Mouse (Mus musculus) neural tube, embryonic 13.5 days (tissue): ENCODE data around the gene Aif1. TPM values are rescaled to one million over a fixed set of nuclear protein-coding genes. Genes with fewer than 3 reads are reported as not detected.
"Not testable (repeated sequence)": the region's sequence is repeated elsewhere in the genome, so short reads cannot be mapped to it uniquely, and the experiment has no call there.

Experiments used
- ATAC-seq: fragments of 200-750 bp; cut with Nextera tagmentation; 2 replicates; pipeline ENCODE4 v1.8.0; 2017; ENCODE audit warnings: low read depth, mild to moderate bottlenecking, moderate TSS enrichment, moderate library complexity
- H3K27ac ChIP-seq: fragments of 300-500 bp; sonication (generic); replicated peaks from 2 replicates; pipeline ENCODE4 v1.5.1; 2015; ENCODE audit warnings: moderate library complexity, mild to moderate bottlenecking, inconsistent platforms
- H3K27me3 ChIP-seq: fragments of 300-500 bp; sonication (generic); 2 replicates; pipeline ENCODE4 v1.6.1; 2015; ENCODE audit warnings: mild to moderate bottlenecking, inconsistent platforms
- H3K36me3 ChIP-seq: fragments of 300-500 bp; sonication (generic); 2 replicates; pipeline ENCODE4 v1.6.1; 2015; ENCODE audit warnings: mild to moderate bottlenecking, inconsistent platforms
- H3K4me1 ChIP-seq: fragments of 300-500 bp; sonication (generic); replicated peaks from 2 replicates; pipeline ENCODE4 v1.6.1; 2015; ENCODE audit warnings: inconsistent platforms
- H3K4me2 ChIP-seq: fragments of 300-500 bp; sonication (generic); 2 replicates; pipeline ENCODE4 v1.6.1; 2015; ENCODE audit warnings: inconsistent platforms, mild to moderate bottlenecking, moderate library complexity
- H3K4me3 ChIP-seq: fragments of 300-500 bp; sonication (generic); 2 replicates; pipeline ENCODE4 v1.5.1; 2015; ENCODE audit warnings: mild to moderate bottlenecking, inconsistent platforms
- H3K9ac ChIP-seq: fragments of 300-500 bp; sonication (generic); 2 replicates; pipeline ENCODE4 v1.6.1; 2015; ENCODE audit warnings: moderate library complexity, mild to moderate bottlenecking, inconsistent platforms
- H3K9me3 ChIP-seq: fragments of 300-500 bp; sonication (generic); 2 replicates; pipeline ENCODE4 v1.6.1; 2016; ENCODE audit warnings: inconsistent platforms
- WGBS: fragments of 180-500 bp; shearing (Covaris S2); methylation state at CpG from one replicate; pipeline ENCODE4 v1.1.7; 2015; 5-methylcytosine and 5-hydroxymethylcytosine counted together
- polyA plus RNA-seq: library from polyadenylated mRNA; unstranded; fragments of >200 nt; fragmentation: Nextera tagmentation; extraction: Ambion mirVana; gene quantifications from 2 replicates; pipeline ENCODE4 v1.2.1, GENCODE M21; 2015

Gene Aif1
- polyA plus RNA-seq, 1 experiment from 2014 or later: 12.7 TPM

DNA sequence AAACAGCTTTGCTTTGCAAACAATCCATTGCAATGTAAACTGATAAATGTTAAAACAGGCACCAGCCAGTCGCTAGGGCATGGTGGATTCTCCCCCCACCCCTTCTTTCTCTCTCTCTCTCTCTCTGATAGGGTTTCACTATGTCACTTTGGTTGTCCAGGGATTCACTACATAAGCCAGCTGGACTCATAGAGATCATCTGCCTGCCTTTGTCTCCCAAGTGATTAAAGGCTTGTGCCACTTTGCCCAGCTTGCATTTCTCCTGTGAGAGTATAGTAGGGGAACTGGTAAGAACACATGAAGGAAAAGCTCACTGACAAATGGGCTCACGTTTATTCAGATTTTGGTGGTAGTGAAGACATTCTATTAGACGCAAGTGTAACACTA is 43.7 kb downstream of the Aif1 start:
- no peak overlapping the region for H3K4me2 ChIP-seq
- H3K9ac ChIP-seq: no peak overlapping the region
- no peaks in the 10 kb centered on the region for H3K27me3 ChIP-seq
- peaks cover 33% of the 10 kb centered on the region for H3K4me1 ChIP-seq
- peaks cover 16% of the 10 kb centered on the region; the same call in 1 of the 2 replicates for H3K36me3 ChIP-seq
- no peak overlapping the region for H3K27ac ChIP-seq
- H3K4me3 ChIP-seq: no peak overlapping the region
- 72% methylated on average over 3 of the region's 3 CpGs for WGBS
- ATAC-seq: no peak
- H3K9me3 ChIP-seq: no peaks in the 10 kb centered on the region

DNA sequence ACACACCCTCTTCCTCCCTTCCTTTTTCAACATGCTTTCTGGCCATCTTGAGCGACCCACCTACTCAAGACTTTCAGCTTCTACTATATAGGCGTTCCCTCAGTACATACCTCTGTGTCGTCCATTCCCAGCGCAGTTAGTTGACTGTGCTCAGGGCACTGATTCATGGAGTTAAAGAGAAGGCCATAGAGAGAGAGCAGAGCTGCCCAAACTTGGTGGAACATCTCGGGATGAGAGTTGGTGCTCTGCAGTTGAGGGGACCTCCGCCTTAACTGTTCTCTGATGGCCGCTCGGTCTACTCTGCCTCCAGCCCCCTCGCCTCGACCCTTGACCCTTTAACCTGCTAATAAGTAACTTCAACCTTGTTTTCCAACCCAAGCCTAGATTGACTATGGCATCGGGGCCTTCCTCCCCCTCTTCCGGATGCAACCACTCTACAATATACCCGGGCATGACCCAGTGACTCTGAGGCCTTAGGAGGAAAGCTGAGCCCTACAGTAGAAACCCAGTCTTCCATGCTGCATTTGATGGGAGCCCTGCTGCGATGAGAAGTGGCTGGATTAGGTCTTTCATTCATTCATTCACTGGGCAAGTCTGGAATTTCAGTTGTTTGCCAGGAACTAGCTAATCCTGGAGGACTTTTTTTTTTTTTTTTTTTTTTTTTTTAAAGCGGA is 44.2 kb downstream of the Aif1 start, which contains the start of gene Apom:
Apom (minus strand) TSS at position 551 of the 674 bp plus-strand sequence.
- H3K36me3 ChIP-seq: peaks cover 16% of the 10 kb centered on the region; the same call in 1 of the 2 replicates
- H3K4me2 ChIP-seq: no peak within 1 kb of the TSS
- 0 out of 2 replicates have a peak within 1 kb of the TSS, but pooled peaks have one; percentile 5 for H3K9ac ChIP-seq
- no peaks in the 10 kb centered on the region for H3K9me3 ChIP-seq
- 81% methylated on average over 15 of the region's 15 CpGs for whole genome bisulfite sequencing
- H3K4me3 ChIP-seq: no peak within 1 kb of the TSS
- H3K27me3 ChIP-seq: no peaks in the 10 kb centered on the region
- H3K27ac ChIP-seq: no peak within 1 kb of the TSS
- H3K4me1 ChIP-seq: peaks cover 33% of the 10 kb centered on the region
- ATAC-seq: no peak

DNA sequence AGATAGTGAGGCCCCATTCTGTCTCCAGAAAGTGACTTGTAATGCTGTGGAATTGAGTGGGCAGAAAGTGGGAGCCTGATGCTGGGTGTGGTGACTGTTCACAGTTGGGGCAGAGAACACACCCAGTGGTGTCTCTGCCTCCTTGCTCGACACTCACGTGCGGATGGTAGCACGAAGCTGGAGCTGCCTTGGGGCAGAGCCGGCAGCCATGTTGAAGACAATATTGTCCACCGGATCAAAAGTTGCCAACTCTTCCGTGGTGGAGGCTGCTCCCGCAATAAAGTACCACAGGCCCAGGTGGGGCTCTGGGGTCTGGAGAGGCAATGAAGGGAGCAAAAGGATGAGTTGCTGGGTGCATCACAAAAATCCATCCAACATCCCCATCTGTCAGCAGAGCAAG is 44.8 kb downstream of the Aif1 start:
- 87% methylated on average over 8 of the region's 8 CpGs for WGBS
- H3K9ac ChIP-seq: no peak overlapping the region
- no peak for ATAC-seq

DNA sequence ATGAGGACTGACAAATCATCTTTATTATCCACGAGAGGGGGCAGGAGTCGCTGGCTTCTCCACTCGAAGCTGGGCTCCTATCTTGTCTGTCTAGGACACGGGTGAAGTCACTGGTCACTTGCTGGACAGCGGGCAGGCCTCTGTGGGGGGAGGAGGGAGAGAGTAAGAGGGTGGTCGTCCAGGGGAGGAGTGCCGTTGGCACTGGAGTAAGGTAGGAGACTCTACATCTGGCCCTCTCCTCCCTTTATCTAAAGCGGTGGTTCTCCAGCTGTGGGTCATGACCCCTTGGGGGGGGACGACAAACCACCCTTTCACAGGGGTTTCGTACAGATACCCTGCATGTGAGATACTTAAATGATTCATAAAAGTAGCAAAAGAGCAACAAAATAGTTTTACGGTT is 46.9 kb downstream of the Aif1 start:
- 71% methylated on average over 11 of the region's 11 CpGs for WGBS
- Histone ChIP-seq H3K27me3 (no peaks in the 10 kb centered on the region), H3K9ac (peak overlapping the region; percentile 45; the same call in 1 of the 2 replicates), H3K36me3 (peaks cover 26% of the 10 kb centered on the region), H3K4me3 (no peak overlapping the region), H3K27ac (no peak overlapping the region), H3K9me3 (no peaks in the 10 kb centered on the region), H3K4me1 (peaks cover 38% of the 10 kb centered on the region), H3K4me2 (no peak overlapping the region)
- ATAC-seq: no peak

More for the DNA sequence above, 44.8 kb downstream of the Aif1 start:
- no peak overlapping the region for H3K4me2 ChIP-seq
- no peaks in the 10 kb centered on the region for H3K27me3 ChIP-seq
- H3K4me3 ChIP-seq: no peak overlapping the region
- H3K27ac ChIP-seq: no peak overlapping the region
- H3K36me3 ChIP-seq: peaks cover 16% of the 10 kb centered on the region; the same call in 1 of the 2 replicates
- peaks cover 33% of the 10 kb centered on the region for H3K4me1 ChIP-seq
- no peaks in the 10 kb centered on the region for H3K9me3 ChIP-seq

DNA sequence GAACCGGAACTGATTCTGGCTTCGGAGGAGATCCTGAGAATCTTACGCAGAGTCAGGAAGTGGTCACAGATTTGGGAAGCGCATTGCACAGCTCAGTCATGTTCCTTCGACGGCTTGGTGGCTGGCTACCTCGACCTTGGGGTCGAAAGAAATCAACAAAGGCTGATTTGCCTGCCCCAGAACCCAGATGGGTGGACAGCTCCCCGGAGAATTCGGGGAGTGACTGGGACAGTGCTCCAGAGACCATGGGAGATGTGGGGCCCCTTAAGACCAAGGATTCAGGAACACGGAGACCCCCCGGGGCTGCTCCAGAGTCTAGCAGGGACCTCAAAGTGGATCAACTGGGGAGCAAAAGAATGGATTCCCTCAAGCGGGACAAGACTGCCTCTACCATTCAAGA is 48.9 kb downstream of the Aif1 start:
- H3K27me3 ChIP-seq: no peaks in the 10 kb centered on the region
- WGBS: 80% methylated on average over 13 of the region's 13 CpGs
- peak overlapping the region; percentile 94 for H3K9ac ChIP-seq
- H3K4me1 ChIP-seq: peaks cover 42% of the 10 kb centered on the region
- peaks cover 31% of the 10 kb centered on the region for H3K36me3 ChIP-seq
- no peak for ATAC-seq
- H3K4me3 ChIP-seq: peak overlapping the region; percentile 76
- H3K9me3 ChIP-seq: no peaks in the 10 kb centered on the region
- peak overlapping the region; percentile 79 for H3K4me2 ChIP-seq
- H3K27ac ChIP-seq: no peak overlapping the region

DNA sequence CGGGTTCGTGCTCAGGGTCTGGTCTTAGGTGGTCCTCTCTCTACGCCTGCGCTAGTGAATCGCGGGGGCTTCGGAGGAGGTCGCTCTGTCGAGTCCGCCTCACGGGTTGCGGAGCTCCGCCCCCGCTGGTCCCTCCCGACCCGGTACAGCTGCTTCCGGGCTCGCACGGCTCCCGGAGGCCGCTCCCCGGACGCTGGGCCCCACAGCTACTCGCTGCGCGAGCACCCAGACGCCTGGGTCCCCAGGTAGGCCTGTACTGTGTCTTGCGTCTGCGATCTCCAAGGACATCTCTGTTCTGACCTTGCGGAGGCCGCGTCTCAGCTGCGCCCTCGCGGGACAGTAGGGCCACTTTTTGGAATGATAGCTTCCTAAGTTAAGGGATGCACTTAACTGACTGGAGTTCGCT is 49.7 kb downstream of the Aif1 start, which contains the start of gene D17H6S53E:
D17H6S53E (plus strand) TSS at position 168 of the 406 bp plus-strand sequence.
- H3K27me3 ChIP-seq: no peaks in the 10 kb centered on the region
- H3K4me1 ChIP-seq: peaks cover 42% of the 10 kb centered on the region
- peaks cover 31% of the 10 kb centered on the region for H3K36me3 ChIP-seq
- H3K4me3 ChIP-seq: peak within 1 kb of the TSS; percentile 76
- H3K9me3 ChIP-seq: no peaks in the 10 kb centered on the region
- peak within 1 kb of the TSS; percentile 81 for H3K27ac ChIP-seq
- H3K9ac ChIP-seq: peak within 1 kb of the TSS; percentile 94
- peak; percentile 21; the same call in 1 of the 2 replicates for ATAC-seq
- WGBS: 0% methylated on average over 36 of the region's 36 CpGs
- peak within 1 kb of the TSS; percentile 79 for H3K4me2 ChIP-seq

DNA sequence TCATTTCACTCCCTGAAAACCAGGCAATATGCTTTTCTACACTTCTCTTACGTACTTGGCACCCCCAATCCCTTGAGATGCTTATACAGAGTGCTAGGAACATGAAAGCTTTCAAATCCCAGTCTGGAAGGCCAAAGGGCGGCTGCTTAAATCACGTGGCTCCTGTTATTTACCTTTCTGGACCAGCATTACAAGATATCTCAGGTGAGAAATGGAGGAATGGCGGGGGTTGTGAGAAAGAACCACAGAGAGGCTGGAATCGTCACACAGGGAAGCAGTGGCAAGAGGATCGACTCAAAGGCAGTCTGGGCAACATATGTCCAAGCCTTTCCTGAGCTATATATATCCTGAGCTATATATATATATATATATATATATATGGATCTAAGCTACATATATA is 50.3 kb downstream of the Aif1 start:
- Histone ChIP-seq H3K27ac (peak overlapping the region; percentile 81), H3K27me3 (no peaks in the 10 kb centered on the region), H3K36me3 (peaks cover 27% of the 10 kb centered on the region), H3K9me3 (no peaks in the 10 kb centered on the region), H3K4me2 (peak overlapping the region; percentile 79), H3K4me3 (peak overlapping the region; percentile 76), H3K9ac (peak overlapping the region; percentile 94), H3K4me1 (peaks cover 44% of the 10 kb centered on the region)
- 44% methylated on average over 6 of the region's 6 CpGs for WGBS
- ATAC-seq: no peak

DNA sequence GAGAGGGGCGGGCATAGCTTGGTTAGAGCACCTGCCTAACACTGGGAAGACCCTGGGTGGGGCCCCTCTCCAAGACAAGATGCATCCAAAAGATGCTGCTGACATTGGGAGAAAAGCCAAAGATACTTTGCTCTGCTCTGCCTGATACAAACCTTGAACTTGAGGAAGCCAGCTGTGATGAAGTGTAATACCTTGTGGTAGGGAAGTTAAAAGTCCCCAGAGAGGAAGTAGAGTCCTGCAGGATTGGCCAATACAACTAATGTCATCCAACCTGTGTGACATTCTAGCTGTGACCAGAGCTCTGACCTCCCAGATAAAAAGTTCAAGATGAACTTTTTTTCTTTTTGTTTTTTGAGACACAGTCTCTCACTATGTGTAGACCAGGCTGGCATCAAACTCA is 50.8 kb downstream of the Aif1 start:
- Histone ChIP-seq H3K27ac (no peak overlapping the region), H3K4me1 (peaks cover 49% of the 10 kb centered on the region), H3K4me2 (no peak overlapping the region), H3K27me3 (no peaks in the 10 kb centered on the region), H3K4me3 (no peak overlapping the region), H3K9ac (no peak overlapping the region), H3K36me3 (peaks cover 22% of the 10 kb centered on the region), H3K9me3 (no peaks in the 10 kb centered on the region)
- WGBS: 93% methylated on average over 1 of the region's 1 CpGs
- no peak for ATAC-seq

DNA sequence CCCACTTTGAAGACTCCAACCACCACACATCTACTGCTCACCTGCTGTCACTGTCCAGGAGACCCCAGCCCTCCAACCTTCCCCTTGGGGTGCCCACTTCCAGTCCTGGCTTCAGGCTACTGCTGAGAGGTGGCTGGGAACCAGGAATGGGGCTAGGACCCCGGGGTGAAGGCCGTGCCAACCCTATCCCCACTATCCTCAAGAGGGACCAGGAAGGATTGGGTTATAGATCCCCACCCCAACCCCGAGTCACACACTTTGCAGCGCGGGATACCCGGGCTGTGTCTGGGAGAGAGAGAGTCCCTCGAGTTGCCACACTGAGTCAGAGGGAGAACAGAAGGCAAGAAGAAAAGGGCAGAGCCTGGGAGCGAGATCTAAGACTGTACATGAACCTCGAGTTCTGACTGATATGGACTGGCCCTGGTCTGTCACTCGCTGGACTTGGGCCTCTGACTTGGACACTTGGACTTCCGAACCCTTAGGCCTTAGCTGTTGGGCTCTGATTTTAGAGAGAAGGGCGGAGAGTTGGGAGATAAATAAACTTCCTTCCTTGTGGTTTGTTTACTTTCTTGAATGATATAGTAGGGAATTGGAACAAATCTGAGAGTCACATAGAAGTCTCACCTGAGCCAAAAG is 51.5 kb downstream of the Aif1 start:
- not testable (repeated sequence) for H3K9me3 ChIP-seq, H3K9ac ChIP-seq, H3K27ac ChIP-seq, ATAC-seq, H3K4me2 ChIP-seq, H3K27me3 ChIP-seq, H3K4me3 ChIP-seq
- Histone ChIP-seq H3K4me1 (peaks cover 55% of the 10 kb centered on the region), H3K36me3 (peaks cover 19% of the 10 kb centered on the region)
- 93% methylated on average over 12 of the region's 12 CpGs for WGBS

DNA sequence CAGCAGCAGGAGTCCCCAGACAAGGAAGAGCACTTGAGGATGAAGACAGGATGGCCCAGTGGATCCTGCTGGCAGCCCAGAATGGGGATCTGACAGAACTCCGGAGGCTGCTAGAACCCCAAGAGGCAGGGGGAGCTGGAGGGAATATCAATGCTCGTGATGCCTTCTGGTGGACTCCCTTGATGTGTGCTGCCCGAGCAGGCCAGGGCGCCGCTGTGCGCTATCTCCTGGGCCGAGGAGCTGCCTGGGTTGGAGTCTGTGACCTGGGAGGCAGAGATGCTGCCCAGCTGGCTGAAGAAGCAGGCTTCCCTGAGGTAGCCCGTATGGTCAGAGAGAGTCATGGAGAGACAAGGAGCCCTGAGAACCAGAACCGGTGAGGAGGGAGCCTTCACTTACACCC is 52.6 kb downstream of the Aif1 start:
- Histone ChIP-seq H3K36me3 (peaks cover 30% of the 10 kb centered on the region), H3K4me1 (peaks cover 51% of the 10 kb centered on the region)
- H3K27ac ChIP-seq, H3K9me3 ChIP-seq, H3K27me3 ChIP-seq, H3K4me2 ChIP-seq, H3K4me3 ChIP-seq, H3K9ac ChIP-seq, ATAC-seq: not testable (repeated sequence)
- 91% methylated on average over 9 of the region's 9 CpGs for WGBS

DNA sequence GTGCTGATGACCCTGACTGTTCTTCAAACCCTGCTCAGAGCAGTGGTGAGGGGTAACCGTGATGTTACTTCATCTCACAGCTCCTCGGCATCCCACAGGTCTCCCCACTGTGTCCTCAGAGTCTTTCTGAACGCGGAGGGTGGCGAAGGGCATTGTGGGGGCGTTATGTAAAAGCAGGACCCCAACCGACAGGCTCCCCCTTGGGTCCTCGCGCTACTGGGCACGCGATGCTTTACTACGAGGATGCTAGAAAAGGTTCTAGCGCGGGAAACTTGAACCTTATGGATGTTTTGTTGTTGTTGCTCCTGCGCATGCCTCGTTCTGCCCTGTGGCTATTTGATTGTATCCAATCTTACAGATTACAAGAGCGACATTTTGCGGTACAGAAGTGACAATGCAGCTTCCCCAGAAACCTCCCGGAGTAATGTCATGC is 54.0 kb downstream of the Aif1 start, which contains the start of gene Csnk2b:
Csnk2b (minus strand) TSS at position 183 of the 433 bp plus-strand sequence.
- WGBS: 0% methylated on average over 19 of the region's 19 CpGs
- peaks cover 42% of the 10 kb centered on the region for H3K36me3 ChIP-seq
- peaks cover 39% of the 10 kb centered on the region for H3K4me1 ChIP-seq
- no peaks in the 10 kb centered on the region for H3K27me3 ChIP-seq
- peak; percentile 52 for ATAC-seq
- H3K27ac ChIP-seq: peak within 1 kb of the TSS; percentile 95
- H3K4me2 ChIP-seq: peak within 1 kb of the TSS; percentile 98
- H3K9ac ChIP-seq: peak within 1 kb of the TSS; percentile 98
- H3K9me3 ChIP-seq: no peaks in the 10 kb centered on the region
- H3K4me3 ChIP-seq: peak within 1 kb of the TSS; percentile 96

DNA sequence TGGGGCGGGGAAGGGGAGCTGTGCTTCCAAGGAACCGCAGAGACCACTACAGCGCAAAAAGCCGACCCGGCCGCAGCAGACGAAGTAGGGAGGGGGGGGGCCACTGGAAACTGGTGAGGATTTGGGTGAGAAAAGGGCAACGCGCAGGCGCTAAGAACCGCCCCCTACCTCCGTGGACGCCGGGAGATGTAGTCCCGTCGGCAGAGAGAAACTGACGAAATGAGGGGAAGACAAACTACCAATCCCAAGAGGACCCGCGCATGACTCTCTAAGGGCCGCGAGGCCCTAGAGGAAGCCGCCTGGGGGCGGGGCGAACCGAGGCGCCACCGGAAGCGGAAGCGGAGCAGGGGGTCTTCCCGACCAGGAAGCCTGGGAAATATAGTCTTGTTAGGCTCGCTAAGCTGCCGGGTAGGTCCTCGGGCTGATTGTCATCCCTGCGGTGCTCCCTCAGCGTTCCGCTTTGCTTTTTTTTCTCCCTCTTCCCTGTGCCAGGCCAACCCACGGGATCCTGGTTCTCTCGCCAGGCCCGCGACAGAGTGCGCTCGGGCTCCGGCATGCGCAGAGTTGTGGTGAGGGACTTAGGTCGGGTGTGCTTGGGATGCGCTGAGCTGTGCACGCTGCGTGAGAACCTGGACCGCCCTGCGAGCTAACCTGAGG is 54.6 kb downstream of the Aif1 start, which contains the start of gene Gpank1:
Gpank1 (plus strand) TSS at position 313 of the 657 bp plus-strand sequence.
- no peaks in the 10 kb centered on the region for H3K9me3 ChIP-seq
- H3K27me3 ChIP-seq: no peaks in the 10 kb centered on the region
- H3K36me3 ChIP-seq: peaks cover 49% of the 10 kb centered on the region
- H3K4me3 ChIP-seq: peak within 1 kb of the TSS; percentile 96
- under 1% methylated on average over 50 of the region's 50 CpGs for WGBS
- peaks cover 33% of the 10 kb centered on the region for H3K4me1 ChIP-seq
- peak within 1 kb of the TSS; percentile 98 for H3K4me2 ChIP-seq
- H3K9ac ChIP-seq: peak within 1 kb of the TSS; percentile 98
- peak; percentile 95 for ATAC-seq
- H3K27ac ChIP-seq: peak within 1 kb of the TSS; percentile 95
